In genomic region chr1:179571686-179572085, GRCm38 (mm10) we compare ENCODE assay signal across 33 mouse cellular contexts.
"Had no signal": no experiment of that assay in that cellular context is flagged by ENCODE, and none has a peak within 500 bp of the region (broad histone marks: within the 10 kb centered on the region; RNA-seq: fewer than 3 reads in every experiment).

No protein-coding gene starts in this region.

- DNase-seq: heart, postnatal 10 days; heart, postnatal 14 days; heart, postnatal 36 days; heart, postnatal 4 days; kidney, adult 11 months; kidney, adult 18-20 months; kidney, adult 2 months; kidney, adult 8-10 months; kidney, adult 9 months; kidney, postnatal 10 days; kidney, postnatal 14 days; kidney, postnatal 25 days; kidney, postnatal 36 days; kidney, postnatal 4 days; layer of hippocampus, adult 9-11 months; layer of hippocampus, postnatal 36 days had no signal

- ATAC-seq: hindbrain, embryonic 16.5 days; hindbrain, postnatal 0 days; inflammation-experienced regulatory T-cells, adult 6 months; intestine, embryonic 15.5 days; intestine, embryonic 16.5 days; intestine, postnatal 0 days had no signal

- H3K36me3 ChIP-seq: heart, embryonic 10.5 days; heart, embryonic 12.5 days; heart, embryonic 13.5 days; heart, embryonic 15.5 days; hindbrain, embryonic 12.5 days; hindbrain, embryonic 15.5 days; intestine, embryonic 15.5 days; kidney, embryonic 15.5 days had no signal

- H3K9me3 ChIP-seq: heart, embryonic 10.5 days; heart, embryonic 12.5 days; heart, embryonic 13.5 days; heart, embryonic 15.5 days; hindbrain, embryonic 12.5 days; hindbrain, embryonic 15.5 days; intestine, embryonic 15.5 days; kidney, embryonic 15.5 days had no signal

- H3K4me2 ChIP-seq: heart, embryonic 11.5 days; heart, embryonic 12.5 days; heart, embryonic 13.5 days; heart, embryonic 15.5 days; hindbrain, embryonic 12.5 days; hindbrain, embryonic 14.5 days; hindbrain, embryonic 15.5 days; intestine, embryonic 15.5 days; kidney, embryonic 15.5 days had no signal

- H3K27me3 ChIP-seq: heart, embryonic 12.5 days; heart, embryonic 13.5 days; heart, embryonic 15.5 days; hindbrain, embryonic 12.5 days; hindbrain, embryonic 15.5 days; intestine, embryonic 15.5 days; kidney, embryonic 15.5 days had no signal

- H3K9ac ChIP-seq: heart, embryonic 12.5 days; heart, embryonic 13.5 days; heart, embryonic 15.5 days; hindbrain, embryonic 12.5 days; hindbrain, embryonic 14.5 days; hindbrain, embryonic 15.5 days; intestine, embryonic 15.5 days; kidney, embryonic 15.5 days had no signal

- H3K27ac ChIP-seq: heart, embryonic 10.5 days; heart, embryonic 13.5 days; heart, embryonic 15.5 days; hindbrain, embryonic 12.5 days; hindbrain, embryonic 14.5 days; hindbrain, embryonic 15.5 days; hindbrain, postnatal 0 days; intestine, embryonic 15.5 days; kidney, embryonic 15.5 days; kidney, postnatal 0 days; layer of hippocampus, adult 2 months had no signal

- H3K4me3 ChIP-seq: heart, embryonic 10.5 days; heart, embryonic 12.5 days; heart, embryonic 13.5 days; heart, embryonic 15.5 days; hindbrain, embryonic 12.5 days; hindbrain, embryonic 15.5 days; intestine, embryonic 15.5 days; kidney, embryonic 15.5 days; layer of hippocampus, adult 2 months had no signal
